Mouse (Mus musculus): ENCODE measurements around the gene Olfr1082.
"Not testable (repeated sequence)": the region's sequence is repeated elsewhere in the genome, so short reads cannot be mapped to it uniquely, and the experiment has no call there.

DNA sequence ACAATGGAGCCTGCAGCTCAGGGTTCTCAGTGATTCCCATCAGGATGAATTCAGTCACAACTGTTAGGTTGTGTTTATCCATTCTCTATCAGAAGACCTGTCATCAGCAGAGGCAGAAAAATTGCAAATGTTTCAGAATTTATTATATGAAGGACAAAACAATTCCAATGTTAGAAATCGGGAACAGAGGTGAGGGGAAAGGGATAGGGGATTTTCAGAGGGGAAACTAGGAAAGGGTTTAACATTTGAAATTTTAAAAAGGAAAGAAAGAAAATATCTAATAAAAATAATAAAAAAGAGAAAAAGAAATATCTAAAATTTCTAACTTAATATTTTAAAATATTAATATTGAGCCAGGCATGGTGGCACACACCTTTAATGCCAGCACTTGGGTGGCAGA lies 40.9 kb upstream of the Olfr1082 start, which contains the start of gene Olfr1084:
- not testable (repeated sequence) for TF ChIP-seq POLR2A, CTCF (IDR thresholded peaks at IDR 0.05; ENCODE audit: insufficient read depth, low read depth, low read length)
